Mouse (Mus musculus): ENCODE results near the gene Zscan10. TPM values are rescaled to one million over a fixed set of nuclear protein-coding genes. Genes with fewer than 3 reads are reported as not detected.

Gene Zscan10
- polyA plus RNA-seq, 1 experiment from 2014 or later: 0.42 TPM

- Histone ChIP-seq H3K27me3 (ENCODE audit: poor library complexity, severe bottlenecking) (peaks cover 10% of the 10 kb centered on the region; the same call in 1 of the 2 replicates), H3K9me3 (no peaks in the 10 kb centered on the region), H3K36me3 (replicated peaks) (no peaks in the 10 kb centered on the region), H3K4me1 (peaks cover 18% of the 10 kb centered on the region), H3K27ac (no peak overlapping the region), H3K4me3 (peak overlapping the region; percentile 39)
- peak; percentile 79 for DNase-seq (ENCODE audit: extremely low spot score, low spot score)
- WGBS: 17% methylated on average over 22 of the region's 22 CpGs
These were observed 29.8 kb downstream of the Zscan10 start for GRCm38 (mm10) chr17:23630195-23631020.

GRCm38 (mm10) chr17:23631241-23631640 lies 30.6 kb downstream of the Zscan10 start:
- no peak for DNase-seq (ENCODE audit: extremely low spot score, low spot score)
- Histone ChIP-seq H3K27me3 (ENCODE audit: poor library complexity, severe bottlenecking) (peaks cover 10% of the 10 kb centered on the region; the same call in 1 of the 2 replicates), H3K9me3 (no peaks in the 10 kb centered on the region), H3K36me3 (replicated peaks) (no peaks in the 10 kb centered on the region), H3K4me3 (no peak overlapping the region), H3K27ac (no peak overlapping the region), H3K4me1 (peaks cover 18% of the 10 kb centered on the region)
- 86% methylated on average over 8 of the region's 8 CpGs for WGBS

GRCm38 (mm10) chr17:23644613-23645495 lies 44.2 kb downstream of the Zscan10 start, which contains the start of gene Mmp25:
TSS of gene Mmp25 (minus strand) at chr17:23645277.
- H3K9me3 ChIP-seq: peaks cover 5% of the 10 kb centered on the region; the same call in 1 of the 2 replicates
- H3K4me3 ChIP-seq: peak within 1 kb of the TSS; percentile 56
- peak within 1 kb of the TSS; percentile 58 for H3K27ac ChIP-seq
- H3K4me1 ChIP-seq: peaks cover 12% of the 10 kb centered on the region
- H3K36me3 ChIP-seq (replicated peaks): no peaks in the 10 kb centered on the region
- DNase-seq (ENCODE audit: extremely low spot score, low spot score): peak; percentile 31
- WGBS: under 1% methylated on average over 58 of the region's 58 CpGs
- H3K27me3 ChIP-seq (ENCODE audit: poor library complexity, severe bottlenecking): peaks cover 49% of the 10 kb centered on the region

GRCm38 (mm10) chr17:23645894-23646293 lies 45.2 kb downstream of the Zscan10 start:
- DNase-seq (ENCODE audit: extremely low spot score, low spot score): no peak
- peaks cover 5% of the 10 kb centered on the region; the same call in 1 of the 2 replicates for H3K9me3 ChIP-seq
- H3K36me3 ChIP-seq (replicated peaks): no peaks in the 10 kb centered on the region
- H3K27me3 ChIP-seq (ENCODE audit: poor library complexity, severe bottlenecking): peaks cover 49% of the 10 kb centered on the region
- H3K4me1 ChIP-seq: peaks cover 12% of the 10 kb centered on the region
- H3K27ac ChIP-seq: no peak overlapping the region
- H3K4me3 ChIP-seq: no peak overlapping the region
- 39% methylated on average over 10 of the region's 10 CpGs for WGBS

- no peak overlapping the region for H3K4me3 ChIP-seq
- H3K36me3 ChIP-seq (replicated peaks): no peaks in the 10 kb centered on the region
- WGBS: 90% methylated on average over 6 of the region's 6 CpGs
- no peak overlapping the region for H3K27ac ChIP-seq
- H3K9me3 ChIP-seq: no peaks in the 10 kb centered on the region
- no peak for DNase-seq (ENCODE audit: extremely low spot score, low spot score)
- H3K4me1 ChIP-seq: no peaks in the 10 kb centered on the region
- peaks cover 10% of the 10 kb centered on the region for H3K27me3 ChIP-seq (ENCODE audit: poor library complexity, severe bottlenecking)
These were observed 50.7 kb downstream of the Zscan10 start for GRCm38 (mm10) chr17:23651363-23651762.

- no peaks in the 10 kb centered on the region for H3K9me3 ChIP-seq
- no peak overlapping the region for H3K4me3 ChIP-seq
- H3K27me3 ChIP-seq (ENCODE audit: poor library complexity, severe bottlenecking): no peaks in the 10 kb centered on the region; the same call in 1 of the 2 replicates
- no peaks in the 10 kb centered on the region for H3K36me3 ChIP-seq (replicated peaks)
- H3K27ac ChIP-seq: no peak overlapping the region
- DNase-seq (ENCODE audit: extremely low spot score, low spot score): no peak
- H3K4me1 ChIP-seq: no peaks in the 10 kb centered on the region
- 86% methylated on average over 2 of the region's 2 CpGs for WGBS
These were observed 52.7 kb downstream of the Zscan10 start for GRCm38 (mm10) chr17:23653324-23653723.

- Histone ChIP-seq H3K27ac (no peak overlapping the region), H3K36me3 (replicated peaks) (no peaks in the 10 kb centered on the region), H3K9me3 (no peaks in the 10 kb centered on the region), H3K4me1 (no peaks in the 10 kb centered on the region), H3K4me3 (no peak overlapping the region), H3K27me3 (ENCODE audit: poor library complexity, severe bottlenecking) (peaks cover 3% of the 10 kb centered on the region; the same call in 1 of the 2 replicates)
- 72% methylated on average over 6 of the region's 6 CpGs for WGBS
- DNase-seq (ENCODE audit: extremely low spot score, low spot score): no peak
These were observed 53.3 kb downstream of the Zscan10 start for GRCm38 (mm10) chr17:23654001-23654400.

GRCm38 (mm10) chr17:23654410-23654809 lies 53.8 kb downstream of the Zscan10 start:
- DNase-seq (ENCODE audit: extremely low spot score, low spot score): no peak
- H3K4me3 ChIP-seq: no peak overlapping the region
- H3K9me3 ChIP-seq: no peaks in the 10 kb centered on the region
- H3K27me3 ChIP-seq (ENCODE audit: poor library complexity, severe bottlenecking): peaks cover 8% of the 10 kb centered on the region
- no peak overlapping the region for H3K27ac ChIP-seq
- WGBS: 64% methylated on average over 2 of the region's 2 CpGs
- H3K36me3 ChIP-seq (replicated peaks): no peaks in the 10 kb centered on the region
- H3K4me1 ChIP-seq: no peaks in the 10 kb centered on the region

GRCm38 (mm10) chr17:23658450-23658849 lies 57.8 kb downstream of the Zscan10 start:
- no peak for DNase-seq (ENCODE audit: extremely low spot score, low spot score)
- Histone ChIP-seq H3K27me3 (ENCODE audit: poor library complexity, severe bottlenecking) (peaks cover 47% of the 10 kb centered on the region), H3K36me3 (replicated peaks) (no peaks in the 10 kb centered on the region), H3K27ac (no peak overlapping the region), H3K9me3 (no peaks in the 10 kb centered on the region), H3K4me1 (peaks cover 13% of the 10 kb centered on the region; the same call in 1 of the 2 replicates), H3K4me3 (no peak overlapping the region)
- WGBS: 88% methylated on average over 3 of the region's 3 CpGs

GRCm38 (mm10) chr17:23660117-23660875 lies 59.6 kb downstream of the Zscan10 start, which contains the start of gene Bicdl2:
TSS of gene Bicdl2 (plus strand) at chr17:23660506.
- Histone ChIP-seq H3K36me3 (replicated peaks) (0 out of 2 replicates have a peak, but pooled peaks cover 1% of the 10 kb centered on the region), H3K27me3 (ENCODE audit: poor library complexity, severe bottlenecking) (peaks cover 50% of the 10 kb centered on the region), H3K27ac (no peak within 1 kb of the TSS), H3K9me3 (no peaks in the 10 kb centered on the region), H3K4me1 (peaks cover 20% of the 10 kb centered on the region), H3K4me3 (peak within 1 kb of the TSS; percentile 29; the same call in 1 of the 2 replicates)
- 5% methylated on average over 27 of the region's 27 CpGs for WGBS
- no peak for DNase-seq (ENCODE audit: extremely low spot score, low spot score)
